Mouse (Mus musculus) activated CD4-positive, CD25-positive, alpha-beta regulatory T cell, adult 4 months (primary cell): ENCODE results near the gene C1qtnf1. TPM values are rescaled to one million over a fixed set of nuclear protein-coding genes. Genes with fewer than 3 reads are reported as not detected.
"Not testable (repeated sequence)": the region's sequence is repeated elsewhere in the genome, so short reads cannot be mapped to it uniquely, and the experiment has no call there.

Experiments
- ATAC-seq: one replicate; pipeline ENCODE4 v1.8.0; 2017
- polyA plus RNA-seq, 2 experiments: library from polyadenylated mRNA; unstranded; fragments of 100-300 nt; shearing (Covaris generic); gene quantifications; one replicate each; pipeline ENCODE4 v1.2.1; 2017

Gene C1qtnf1
- not detected for polyA plus RNA-seq

GRCm38 (mm10) chr11:118427986-118428385 is at the start of gene C1qtnf1:
C1qtnf1 (plus strand) TSS chr11:118428203.
- no peak for ATAC-seq

DNA sequence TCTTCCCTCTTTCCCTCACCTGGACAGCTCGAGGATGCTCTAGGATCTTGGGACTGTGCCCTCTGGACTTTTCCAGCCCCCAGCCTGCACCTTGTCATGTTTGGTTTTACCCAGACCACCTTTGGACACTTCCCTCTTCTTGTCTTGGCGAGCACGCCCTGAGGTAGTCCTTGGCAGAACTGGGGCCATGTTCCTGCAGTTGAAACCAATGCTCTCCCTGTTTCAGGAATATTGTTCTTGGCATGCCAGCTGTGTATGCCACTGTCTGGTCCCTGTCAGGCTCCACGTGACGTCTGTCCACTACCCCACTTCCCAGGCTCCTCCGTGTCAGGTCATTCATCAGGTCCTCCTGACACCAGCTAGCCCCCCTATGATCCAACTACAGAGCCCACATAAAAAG is 49.3 kb upstream of the C1qtnf1 start:
- ATAC-seq = no peak

DNA sequence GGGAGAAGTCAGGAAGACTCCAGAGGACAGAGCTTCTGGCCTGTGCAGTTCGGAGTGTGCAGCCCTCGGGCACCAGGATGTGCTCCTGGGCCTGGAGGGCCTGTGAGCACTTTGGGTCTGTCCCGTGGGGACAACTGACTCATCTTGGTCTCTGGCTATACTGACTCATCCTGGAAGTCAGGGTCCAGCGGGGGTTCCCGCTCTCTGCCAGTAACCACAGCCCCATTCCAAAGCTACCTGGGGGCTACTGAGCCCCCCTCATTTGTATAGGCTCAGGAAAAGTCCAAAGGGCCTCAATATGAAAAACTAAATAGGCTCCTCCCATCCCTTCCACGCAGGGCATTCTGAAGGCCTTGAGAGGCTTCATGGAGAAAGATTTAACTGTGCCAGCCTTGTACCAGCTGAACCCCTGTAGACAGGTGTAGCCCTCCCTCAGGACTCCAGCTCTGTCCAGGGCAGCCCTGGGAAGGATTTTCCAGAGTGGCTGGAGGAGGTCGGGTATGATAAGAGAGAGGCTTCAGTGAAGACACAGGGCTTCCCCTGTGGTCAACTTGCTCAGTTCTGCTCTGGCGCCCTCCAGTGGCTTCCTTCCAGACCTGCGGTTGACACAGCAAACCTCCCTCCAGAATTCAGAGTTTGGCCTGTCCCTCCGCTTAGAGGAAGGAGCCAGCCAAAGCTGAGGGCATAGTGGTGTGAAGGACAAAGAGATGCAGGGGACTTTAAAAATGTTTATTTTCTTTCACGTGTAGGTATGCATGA is 48.6 kb upstream of the C1qtnf1 start:
- ATAC-seq = no peak

- ATAC-seq = not testable (repeated sequence)
Observed at GRCm38 (mm10) chr11:118387816-118388215, 40.2 kb upstream of the C1qtnf1 start.

- ATAC-seq = no peak
Observed at GRCm38 (mm10) chr11:118393991-118394390, 34.0 kb upstream of the C1qtnf1 start.

DNA sequence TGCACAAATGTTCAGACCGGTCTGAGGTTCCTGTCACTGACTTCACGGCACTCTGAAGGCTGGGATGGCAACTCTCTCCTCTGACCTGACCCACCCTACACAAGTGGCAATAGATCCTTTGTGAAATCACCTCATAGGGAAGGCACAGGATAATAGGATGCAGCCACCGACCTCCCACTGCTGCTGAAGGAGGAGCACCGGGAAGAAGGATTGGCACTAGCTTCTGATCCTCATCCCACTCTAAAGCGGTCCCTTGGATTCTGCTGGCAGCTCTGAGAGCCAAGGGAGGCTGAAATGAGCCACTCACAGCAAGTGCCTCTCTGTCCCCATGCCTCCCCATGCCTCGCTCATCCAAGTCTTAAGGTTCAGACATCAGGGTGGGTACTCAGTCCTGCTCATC is 33.5 kb upstream of the C1qtnf1 start:
- no peak for ATAC-seq

- ATAC-seq = no peak
Observed at GRCm38 (mm10) chr11:118397806-118398530, 30.0 kb upstream of the C1qtnf1 start.

- ATAC-seq = no peak
Observed at GRCm38 (mm10) chr11:118399891-118400565, 28.0 kb upstream of the C1qtnf1 start.

- ATAC-seq = no peak
Observed at GRCm38 (mm10) chr11:118400566-118400936, 27.5 kb upstream of the C1qtnf1 start.

GRCm38 (mm10) chr11:118401195-118401594 is 26.8 kb upstream of the C1qtnf1 start:
- no peak for ATAC-seq

DNA sequence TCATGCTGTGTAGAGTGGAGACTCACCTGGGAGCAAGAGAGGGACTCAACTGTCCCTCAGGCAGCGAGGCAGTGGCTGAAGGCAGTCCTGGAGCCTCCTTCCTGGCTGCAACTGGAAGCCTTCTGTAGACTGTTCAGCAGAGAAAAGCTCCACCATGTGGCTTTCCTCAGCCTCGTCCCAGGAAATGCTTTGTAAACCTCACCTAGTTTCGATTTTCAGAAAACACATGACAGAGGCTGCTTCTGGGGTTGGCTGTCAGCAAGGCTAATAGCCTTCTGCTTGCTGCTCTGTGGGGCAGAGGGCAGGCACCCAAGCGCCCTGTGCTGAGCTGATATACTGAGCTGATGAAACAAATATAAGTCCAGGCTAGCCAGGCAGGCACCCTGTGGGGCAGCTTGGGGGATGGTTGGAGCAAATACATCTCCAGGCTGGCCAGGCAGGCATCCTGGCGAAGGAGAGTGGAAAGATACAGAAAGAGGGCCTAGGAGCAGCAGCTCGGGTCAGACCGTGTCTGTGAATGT is 26.2 kb upstream of the C1qtnf1 start, which contains the start of gene Lgals3bp:
Lgals3bp (minus strand) TSS at position 333 of the 521 bp plus-strand sequence.
- ATAC-seq = peak; percentile 94

DNA sequence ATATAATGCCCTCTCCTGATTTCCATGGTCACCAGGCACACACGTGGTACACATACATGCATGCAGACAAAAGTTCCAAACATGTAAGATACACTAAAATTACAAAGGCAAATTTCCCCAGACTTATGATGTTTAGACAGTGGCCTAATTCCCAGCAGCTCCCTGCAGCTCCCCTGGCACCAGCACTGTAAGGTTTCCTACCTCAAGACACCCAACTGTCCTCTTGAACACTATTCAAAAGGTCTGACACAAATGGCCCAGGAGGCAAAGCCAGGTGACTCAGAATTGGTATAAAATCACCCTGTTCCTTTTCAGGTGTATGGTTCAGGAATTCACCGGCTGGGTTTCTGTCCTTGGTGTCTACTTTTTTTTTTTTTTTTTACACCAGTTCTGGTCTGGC is 24.8 kb upstream of the C1qtnf1 start:
- ATAC-seq = no peak

DNA sequence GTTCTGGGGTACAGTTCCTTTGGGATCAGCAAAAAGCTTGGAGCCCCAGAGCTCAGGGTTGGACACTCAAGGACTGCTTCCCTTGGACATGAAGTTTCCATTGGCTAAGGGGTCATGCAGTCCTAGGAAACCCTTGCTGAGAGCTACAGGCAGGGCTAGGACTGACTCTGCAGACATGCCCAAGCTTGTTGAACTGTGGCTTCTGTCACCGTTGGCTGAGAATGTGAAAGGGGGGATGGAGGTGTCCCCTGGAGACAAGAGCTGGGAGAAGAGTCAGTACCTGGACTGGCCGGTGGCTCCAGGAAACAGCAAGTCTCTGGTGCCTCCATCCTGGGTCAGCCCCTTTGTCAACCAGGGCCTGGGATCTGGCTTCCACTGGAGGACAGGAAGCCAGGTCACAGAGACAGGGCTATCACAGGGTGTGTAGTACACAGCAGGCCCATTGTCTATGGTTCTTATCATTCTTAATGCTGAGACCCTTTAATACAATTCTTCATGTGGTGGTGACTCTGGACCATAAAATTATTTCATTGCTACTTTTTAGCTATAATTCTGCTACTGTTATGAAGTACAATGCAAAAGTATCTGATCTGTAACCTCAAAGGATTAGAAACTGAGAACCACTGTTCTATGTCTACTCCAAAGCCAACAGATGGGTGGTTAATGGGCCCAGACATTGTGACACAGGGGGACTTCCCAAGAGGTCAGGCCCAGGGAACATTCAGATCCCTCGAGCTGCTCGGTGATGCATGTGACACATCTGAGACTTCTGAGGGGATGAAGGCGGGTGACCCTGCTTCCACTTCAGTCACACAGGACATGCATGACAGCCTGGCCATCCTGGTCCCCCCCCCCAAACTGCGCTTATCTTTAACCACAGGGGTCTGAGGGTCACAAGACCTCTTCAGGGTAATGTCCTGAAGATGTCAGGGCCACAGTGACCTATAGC is 23.8 kb upstream of the C1qtnf1 start:
- no peak for ATAC-seq

DNA sequence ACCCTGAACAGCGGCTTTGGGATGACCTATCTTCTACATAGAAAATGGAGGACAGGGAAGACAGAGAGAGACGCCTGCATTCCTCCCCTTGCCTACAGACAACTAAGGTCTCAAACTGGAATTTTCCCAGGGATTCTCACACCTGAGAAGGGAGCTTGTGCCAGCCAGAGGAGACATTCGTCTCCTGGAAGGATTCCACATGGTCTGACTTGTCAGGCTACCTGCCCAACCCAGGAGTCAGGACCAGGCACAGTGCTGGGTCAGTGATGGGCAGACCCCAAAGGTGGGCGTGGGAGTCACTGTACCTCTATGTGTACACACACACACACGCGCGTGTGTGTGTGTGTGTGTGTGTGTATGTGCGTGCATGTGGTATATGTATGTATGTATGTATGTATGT is 22.7 kb upstream of the C1qtnf1 start:
- ATAC-seq = no peak

- ATAC-seq = no peak
Observed at GRCm38 (mm10) chr11:118406521-118406920, 21.5 kb upstream of the C1qtnf1 start.

- ATAC-seq = no peak
Observed at GRCm38 (mm10) chr11:118407318-118407910, 20.6 kb upstream of the C1qtnf1 start.

DNA sequence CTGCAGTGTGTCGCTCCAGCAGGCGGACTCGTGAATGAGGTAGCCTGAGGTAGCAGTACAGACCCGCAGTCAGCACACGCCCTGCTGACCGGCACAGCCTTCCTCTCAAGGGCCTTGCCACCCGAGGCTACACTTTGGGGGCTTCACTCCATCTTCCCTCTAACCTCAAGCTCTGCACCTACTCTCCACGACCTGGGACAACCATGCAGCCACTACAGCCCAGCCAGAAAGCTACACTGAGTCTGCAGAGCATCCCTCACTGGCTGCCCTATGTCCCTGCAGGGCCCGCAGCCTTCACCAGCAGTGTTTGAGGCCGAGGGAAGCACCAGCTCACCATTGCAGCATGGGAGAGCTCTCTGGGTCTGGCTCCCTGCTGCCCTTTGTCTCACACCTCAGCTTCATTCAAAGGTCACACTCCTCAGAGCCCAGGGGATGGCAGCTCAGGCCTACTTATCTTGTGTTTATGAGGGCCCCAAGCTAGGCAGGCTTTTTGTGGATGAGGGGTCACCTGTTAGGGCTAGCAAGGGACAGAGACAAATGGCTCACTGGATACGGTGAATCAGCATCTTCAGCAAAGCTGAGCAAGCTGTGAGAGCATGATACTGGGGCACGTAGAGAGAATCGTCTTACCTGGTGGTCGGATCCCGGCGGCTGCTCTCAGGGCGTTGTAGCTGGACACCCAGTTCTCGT is 19.8 kb upstream of the C1qtnf1 start:
- ATAC-seq = no peak

DNA sequence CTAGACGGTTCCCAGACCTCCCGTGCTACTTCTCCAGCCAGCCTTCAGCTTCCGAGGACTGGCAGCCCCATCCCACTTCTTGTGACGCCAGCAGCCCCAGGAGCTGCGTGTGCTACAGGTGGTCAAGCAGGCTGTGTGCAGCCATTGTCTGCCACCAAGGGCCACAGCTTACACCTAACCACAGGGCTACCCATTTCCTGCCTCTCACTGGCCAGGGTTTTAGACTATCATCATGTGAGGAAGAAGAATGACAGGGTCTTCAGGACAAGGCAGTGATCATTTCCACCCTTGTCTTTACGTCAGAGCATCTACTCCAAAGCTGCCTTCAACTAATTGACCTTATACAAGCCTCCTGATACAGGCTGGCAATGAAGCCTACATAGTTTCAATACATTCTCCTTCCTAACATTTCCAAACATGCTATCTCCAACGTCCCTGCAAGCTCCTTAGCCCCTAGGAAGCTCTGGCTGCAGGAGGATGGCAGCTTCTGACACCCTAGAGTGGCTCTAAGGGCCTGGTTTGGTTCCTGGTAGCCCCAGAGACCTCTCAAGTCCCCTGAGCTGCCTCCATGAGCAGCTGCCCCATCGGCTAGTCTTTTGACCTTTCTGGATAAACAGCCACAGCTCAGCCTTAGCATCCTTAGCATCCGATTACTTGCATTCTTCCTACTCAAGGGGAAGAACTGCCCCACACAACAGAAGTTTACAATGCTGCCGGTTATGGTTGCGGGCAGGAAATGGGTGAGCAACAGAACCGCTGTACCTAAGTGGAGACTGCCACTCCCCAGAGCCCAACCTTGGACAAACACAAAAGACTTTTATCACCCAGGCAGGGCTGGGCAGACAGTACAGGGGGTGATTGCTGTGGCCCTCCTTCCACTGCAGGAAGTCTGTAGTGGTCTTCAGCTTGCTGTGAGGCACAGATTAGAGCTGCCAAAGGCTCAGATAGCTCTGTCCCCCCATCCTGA is 18.6 kb upstream of the C1qtnf1 start:
- ATAC-seq = no peak

- ATAC-seq = no peak
Observed at GRCm38 (mm10) chr11:118410073-118410444, 17.9 kb upstream of the C1qtnf1 start.

DNA sequence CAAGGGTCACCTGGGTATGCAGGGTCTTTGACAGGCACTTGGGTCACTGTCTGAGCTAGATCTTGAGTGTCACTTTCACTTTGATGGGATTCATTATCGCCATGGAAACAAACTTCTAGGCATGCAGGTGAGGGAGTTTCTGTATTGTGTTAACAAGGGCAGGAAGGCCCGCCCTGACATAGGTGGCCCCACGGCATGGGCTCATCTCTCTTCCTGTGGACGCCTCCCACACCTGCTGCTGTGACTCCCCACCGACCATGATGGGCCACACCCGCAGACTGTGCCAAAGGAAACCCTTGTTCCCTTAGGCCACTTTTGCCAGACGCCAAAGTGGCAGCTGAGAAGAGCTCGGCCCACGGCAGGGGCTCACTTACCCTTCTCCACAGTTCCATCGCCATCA is 17.5 kb upstream of the C1qtnf1 start:
- no peak for ATAC-seq
